Mouse (Mus musculus): ENCODE results near the gene Phf21a. TPM values are rescaled to one million over a fixed set of nuclear protein-coding genes. Genes with fewer than 3 reads are reported as not detected.
"Not testable (repeated sequence)": the region's sequence is repeated elsewhere in the genome, so short reads cannot be mapped to it uniquely, and the experiment has no call there.

The Phf21a gene
- polyA plus RNA-seq, 1 experiment from 2014 or later = 12.7 TPM

- not testable (repeated sequence) for DNase-seq (ENCODE audit: low spot score); H3K4me2 ChIP-seq; H3K27ac ChIP-seq (ENCODE audit: low read depth, low read length); H3K4me1 ChIP-seq (replicated peaks; ENCODE audit: control insufficient read depth, insufficient read depth, low read length); H3K9me3 ChIP-seq (ENCODE audit: control insufficient read depth, low read length); H3K4me3 ChIP-seq (ENCODE audit: low read depth, low read length); ATAC-seq (replicated peaks; ENCODE audit: low FRiP score); H3K36me3 ChIP-seq (ENCODE audit: control insufficient read depth, insufficient read depth, low read length); H3K27me3 ChIP-seq (replicated peaks; ENCODE audit: control insufficient read depth, insufficient read depth, low read length); H3K9ac ChIP-seq (ENCODE audit: low read depth, low read length)
- 64% methylated on average over 2 of the region's 2 CpGs for WGBS
Observed at GRCm38 (mm10) chr2:92093503-92093902, 586 bp downstream of the Phf21a start.

- Histone ChIP-seq H3K27ac (ENCODE audit: low read depth, low read length) (no peak overlapping the region), H3K4me2 (no peak overlapping the region), H3K9ac (ENCODE audit: low read depth, low read length) (no peak overlapping the region), H3K27me3 (replicated peaks; ENCODE audit: control insufficient read depth, insufficient read depth, low read length) (no peaks in the 10 kb centered on the region), H3K36me3 (ENCODE audit: control insufficient read depth, insufficient read depth, low read length) (no peaks in the 10 kb centered on the region), H3K4me1 (replicated peaks; ENCODE audit: control insufficient read depth, insufficient read depth, low read length) (no peaks in the 10 kb centered on the region), H3K4me3 (ENCODE audit: low read depth, low read length) (no peak overlapping the region), H3K9me3 (ENCODE audit: control insufficient read depth, low read length) (no peaks in the 10 kb centered on the region)
- DNase-seq (ENCODE audit: low spot score) (no peak), ATAC-seq (replicated peaks; ENCODE audit: low FRiP score) (no peak)
- 68% methylated on average over 8 of the region's 8 CpGs for WGBS
Observed at GRCm38 (mm10) chr2:92094078-92094477, 1.2 kb downstream of the Phf21a start.

GRCm38 (mm10) chr2:92100768-92101167, 7.9 kb downstream of the Phf21a start:
- Histone ChIP-seq H3K4me2 (no peak overlapping the region), H3K9ac (ENCODE audit: low read depth, low read length) (no peak overlapping the region), H3K27me3 (replicated peaks; ENCODE audit: control insufficient read depth, insufficient read depth, low read length) (no peaks in the 10 kb centered on the region), H3K36me3 (ENCODE audit: control insufficient read depth, insufficient read depth, low read length) (no peaks in the 10 kb centered on the region), H3K4me3 (ENCODE audit: low read depth, low read length) (no peak overlapping the region), H3K4me1 (replicated peaks; ENCODE audit: control insufficient read depth, insufficient read depth, low read length) (no peaks in the 10 kb centered on the region), H3K27ac (ENCODE audit: low read depth, low read length) (no peak overlapping the region), H3K9me3 (ENCODE audit: control insufficient read depth, low read length) (no peaks in the 10 kb centered on the region)
- DNase-seq (ENCODE audit: low spot score) (no peak), ATAC-seq (replicated peaks; ENCODE audit: low FRiP score) (no peak)
- WGBS = 69% methylated on average over 6 of the region's 6 CpGs

GRCm38 (mm10) chr2:92124523-92124922, 31.6 kb downstream of the Phf21a start:
- H3K4me2 ChIP-seq = no peak overlapping the region
- no peak overlapping the region for H3K4me3 ChIP-seq (ENCODE audit: low read depth, low read length)
- no peaks in the 10 kb centered on the region for H3K4me1 ChIP-seq (replicated peaks; ENCODE audit: control insufficient read depth, insufficient read depth, low read length)
- H3K36me3 ChIP-seq (ENCODE audit: control insufficient read depth, insufficient read depth, low read length) = no peaks in the 10 kb centered on the region
- 67% methylated on average over 5 of the region's 5 CpGs for WGBS
- no peak overlapping the region for H3K9ac ChIP-seq (ENCODE audit: low read depth, low read length)
- no peak overlapping the region for H3K27ac ChIP-seq (ENCODE audit: low read depth, low read length)
- no peaks in the 10 kb centered on the region for H3K27me3 ChIP-seq (replicated peaks; ENCODE audit: control insufficient read depth, insufficient read depth, low read length)
- no peak for DNase-seq (ENCODE audit: low spot score)
- H3K9me3 ChIP-seq (ENCODE audit: control insufficient read depth, low read length) = no peaks in the 10 kb centered on the region
- ATAC-seq (replicated peaks; ENCODE audit: low FRiP score) = no peak

- Histone ChIP-seq H3K27ac (ENCODE audit: low read depth, low read length) (no peak overlapping the region), H3K9me3 (ENCODE audit: control insufficient read depth, low read length) (no peaks in the 10 kb centered on the region), H3K36me3 (ENCODE audit: control insufficient read depth, insufficient read depth, low read length) (no peaks in the 10 kb centered on the region), H3K4me1 (replicated peaks; ENCODE audit: control insufficient read depth, insufficient read depth, low read length) (no peaks in the 10 kb centered on the region), H3K4me2 (no peak overlapping the region), H3K4me3 (ENCODE audit: low read depth, low read length) (no peak overlapping the region), H3K9ac (ENCODE audit: low read depth, low read length) (no peak overlapping the region), H3K27me3 (replicated peaks; ENCODE audit: control insufficient read depth, insufficient read depth, low read length) (no peaks in the 10 kb centered on the region)
- ATAC-seq (replicated peaks; ENCODE audit: low FRiP score) (no peak), DNase-seq (ENCODE audit: low spot score) (no peak)
- 65% methylated on average over 8 of the region's 8 CpGs for WGBS
Observed at GRCm38 (mm10) chr2:92125330-92125729, 32.4 kb downstream of the Phf21a start.

- H3K36me3 ChIP-seq (ENCODE audit: control insufficient read depth, insufficient read depth, low read length) = no peaks in the 10 kb centered on the region
- DNase-seq (ENCODE audit: low spot score) (no peak), ATAC-seq (replicated peaks; ENCODE audit: low FRiP score) (no peak)
- H3K27me3 ChIP-seq (replicated peaks; ENCODE audit: control insufficient read depth, insufficient read depth, low read length) = no peaks in the 10 kb centered on the region
- H3K4me1 ChIP-seq (replicated peaks; ENCODE audit: control insufficient read depth, insufficient read depth, low read length) = no peaks in the 10 kb centered on the region
- no peaks in the 10 kb centered on the region for H3K9me3 ChIP-seq (ENCODE audit: control insufficient read depth, low read length)
- WGBS = 86% methylated on average over 7 of the region's 7 CpGs
- no peak overlapping the region for H3K4me2 ChIP-seq
- no peak overlapping the region for H3K27ac ChIP-seq (ENCODE audit: low read depth, low read length)
- H3K4me3 ChIP-seq (ENCODE audit: low read depth, low read length) = no peak overlapping the region
- no peak overlapping the region for H3K9ac ChIP-seq (ENCODE audit: low read depth, low read length)
Observed at GRCm38 (mm10) chr2:92130071-92130470, 37.2 kb downstream of the Phf21a start.

GRCm38 (mm10) chr2:92138736-92139135, 45.8 kb downstream of the Phf21a start:
- Histone ChIP-seq H3K27ac (ENCODE audit: low read depth, low read length) (no peak overlapping the region), H3K36me3 (ENCODE audit: control insufficient read depth, insufficient read depth, low read length) (no peaks in the 10 kb centered on the region), H3K27me3 (replicated peaks; ENCODE audit: control insufficient read depth, insufficient read depth, low read length) (0 out of 2 replicates have a peak, but pooled peaks cover 2% of the 10 kb centered on the region), H3K4me2 (no peak overlapping the region), H3K9ac (ENCODE audit: low read depth, low read length) (no peak overlapping the region), H3K4me3 (ENCODE audit: low read depth, low read length) (no peak overlapping the region), H3K4me1 (replicated peaks; ENCODE audit: control insufficient read depth, insufficient read depth, low read length) (no peaks in the 10 kb centered on the region; the same call in 1 of the 2 replicates), H3K9me3 (ENCODE audit: control insufficient read depth, low read length) (no peaks in the 10 kb centered on the region)
- ATAC-seq (replicated peaks; ENCODE audit: low FRiP score) (no peak), DNase-seq (ENCODE audit: low spot score) (no peak)

GRCm38 (mm10) chr2:92139365-92139764, 46.4 kb downstream of the Phf21a start:
- DNase-seq (ENCODE audit: low spot score) = no peak
- no peak for ATAC-seq (replicated peaks; ENCODE audit: low FRiP score)
- H3K36me3 ChIP-seq (ENCODE audit: control insufficient read depth, insufficient read depth, low read length) = no peaks in the 10 kb centered on the region
- H3K27ac ChIP-seq (ENCODE audit: low read depth, low read length) = no peak overlapping the region
- no peak overlapping the region for H3K9ac ChIP-seq (ENCODE audit: low read depth, low read length)
- H3K4me1 ChIP-seq (replicated peaks; ENCODE audit: control insufficient read depth, insufficient read depth, low read length) = no peaks in the 10 kb centered on the region; the same call in 1 of the 2 replicates
- no peak overlapping the region for H3K4me3 ChIP-seq (ENCODE audit: low read depth, low read length)
- no peak overlapping the region for H3K4me2 ChIP-seq
- H3K27me3 ChIP-seq (replicated peaks; ENCODE audit: control insufficient read depth, insufficient read depth, low read length) = 0 out of 2 replicates have a peak, but pooled peaks cover 2% of the 10 kb centered on the region
- H3K9me3 ChIP-seq (ENCODE audit: control insufficient read depth, low read length) = no peaks in the 10 kb centered on the region

GRCm38 (mm10) chr2:92140383-92140782, 47.5 kb downstream of the Phf21a start:
- 31% methylated on average over 7 of the region's 7 CpGs for WGBS
- Histone ChIP-seq H3K27me3 (replicated peaks; ENCODE audit: control insufficient read depth, insufficient read depth, low read length) (0 out of 2 replicates have a peak, but pooled peaks cover 2% of the 10 kb centered on the region), H3K4me2 (0 out of 2 replicates have a peak overlapping the region, but pooled peaks have one; percentile 13), H3K27ac (ENCODE audit: low read depth, low read length) (no peak overlapping the region), H3K4me1 (replicated peaks; ENCODE audit: control insufficient read depth, insufficient read depth, low read length) (no peaks in the 10 kb centered on the region; the same call in 1 of the 2 replicates), H3K36me3 (ENCODE audit: control insufficient read depth, insufficient read depth, low read length) (no peaks in the 10 kb centered on the region), H3K9me3 (ENCODE audit: control insufficient read depth, low read length) (no peaks in the 10 kb centered on the region), H3K4me3 (ENCODE audit: low read depth, low read length) (no peak overlapping the region), H3K9ac (ENCODE audit: low read depth, low read length) (no peak overlapping the region)
- DNase-seq (ENCODE audit: low spot score) (no peak), ATAC-seq (replicated peaks; ENCODE audit: low FRiP score) (no peak)
